Mouse (Mus musculus): ENCODE measurements around the gene Inpp5b. TPM values are rescaled to one million over a fixed set of nuclear protein-coding genes. Genes with fewer than 3 reads are reported as not detected.
"Not testable (repeated sequence)": the region's sequence is repeated elsewhere in the genome, so short reads cannot be mapped to it uniquely, and the experiment has no call there.

Gene Inpp5b
- polyA plus RNA-seq, 1 experiment from 2014 or later, result 34.0 TPM

- Histone ChIP-seq H3K27me3 (ENCODE audit: insufficient read depth, low read length) (no peaks in the 10 kb centered on the region), H3K9me3 (ENCODE audit: low read depth, low read length) (no peaks in the 10 kb centered on the region), H3K9ac (no peak overlapping the region), H3K4me3 (ENCODE audit: low read depth, low read length) (no peak overlapping the region), H3K27ac (ENCODE audit: low read depth) (peak overlapping the region; percentile 92), H3K36me3 (ENCODE audit: insufficient read depth) (peaks cover 17% of the 10 kb centered on the region; the same call in 1 of the 2 replicates), H3K4me1 (ENCODE audit: insufficient read depth) (peaks cover 48% of the 10 kb centered on the region), H3K4me2 (peak overlapping the region; percentile 46; the same call in 1 of the 2 replicates)
- ATAC-seq (ENCODE audit: insufficient read depth), result no peak
- no peak for TF ChIP-seq CTCF (IDR thresholded peaks at IDR 0.05; ENCODE audit: low read depth)
- 77% methylated on average over 23 of the region's 23 CpGs for WGBS
- no peak for DNase-seq
Observed at GRCm38 (mm10) chr4:124705661-124706269, 35.9 kb upstream of the Inpp5b start.

GRCm38 (mm10) chr4:124707381-124708199, 34.1 kb upstream of the Inpp5b start:
- not testable (repeated sequence) for H3K4me3 ChIP-seq (ENCODE audit: low read depth, low read length); ATAC-seq (ENCODE audit: insufficient read depth); H3K9ac ChIP-seq; H3K27me3 ChIP-seq (ENCODE audit: insufficient read depth, low read length); DNase-seq; H3K4me2 ChIP-seq; H3K9me3 ChIP-seq (ENCODE audit: low read depth, low read length)
- 85% methylated on average over 25 of the region's 25 CpGs for WGBS
- H3K27ac ChIP-seq (ENCODE audit: low read depth), result peak overlapping the region; percentile 92; the same call in 1 of the 2 replicates
- peaks cover 17% of the 10 kb centered on the region; the same call in 1 of the 2 replicates for H3K36me3 ChIP-seq (ENCODE audit: insufficient read depth)
- peaks cover 37% of the 10 kb centered on the region for H3K4me1 ChIP-seq (ENCODE audit: insufficient read depth)

- not testable (repeated sequence) for H3K9ac ChIP-seq; DNase-seq; H3K9me3 ChIP-seq (ENCODE audit: low read depth, low read length); ATAC-seq (ENCODE audit: insufficient read depth); H3K27me3 ChIP-seq (ENCODE audit: insufficient read depth, low read length)
- peaks cover 35% of the 10 kb centered on the region for H3K4me1 ChIP-seq (ENCODE audit: insufficient read depth)
- H3K4me2 ChIP-seq, result peak overlapping the region; percentile 65
- peak overlapping the region; percentile 30 for H3K4me3 ChIP-seq (ENCODE audit: low read depth, low read length)
- H3K27ac ChIP-seq (ENCODE audit: low read depth), result peak overlapping the region; percentile 92; the same call in 1 of the 2 replicates
- WGBS, result 13% methylated on average over 1 of the region's 1 CpGs
- H3K36me3 ChIP-seq (ENCODE audit: insufficient read depth), result peaks cover 17% of the 10 kb centered on the region; the same call in 1 of the 2 replicates
Observed at GRCm38 (mm10) chr4:124708200-124708517, 33.5 kb upstream of the Inpp5b start.

- DNase-seq (peak; percentile 98), ATAC-seq (ENCODE audit: insufficient read depth) (peak; percentile 88)
- WGBS, result 1% methylated on average over 41 of the region's 41 CpGs
- H3K4me3 ChIP-seq (ENCODE audit: low read depth, low read length), result peak overlapping the region; percentile 30
- H3K9ac ChIP-seq, result peak overlapping the region; percentile 28; the same call in 1 of the 2 replicates
- peak; percentile 43 for TF ChIP-seq CTCF (IDR thresholded peaks at IDR 0.05; ENCODE audit: low read depth)
- no peaks in the 10 kb centered on the region for H3K9me3 ChIP-seq (ENCODE audit: low read depth, low read length)
- peaks cover 29% of the 10 kb centered on the region for H3K4me1 ChIP-seq (ENCODE audit: insufficient read depth)
- H3K27me3 ChIP-seq (ENCODE audit: insufficient read depth, low read length), result no peaks in the 10 kb centered on the region
- peaks cover 17% of the 10 kb centered on the region; the same call in 1 of the 2 replicates for H3K36me3 ChIP-seq (ENCODE audit: insufficient read depth)
- H3K27ac ChIP-seq (ENCODE audit: low read depth), result peak overlapping the region; percentile 92
- peak overlapping the region; percentile 65 for H3K4me2 ChIP-seq
Observed at GRCm38 (mm10) chr4:124708518-124709477, 32.9 kb upstream of the Inpp5b start.

GRCm38 (mm10) chr4:124709961-124710446, 31.6 kb upstream of the Inpp5b start:
- Histone ChIP-seq H3K9me3 (ENCODE audit: low read depth, low read length) (no peaks in the 10 kb centered on the region), H3K27me3 (ENCODE audit: insufficient read depth, low read length) (no peaks in the 10 kb centered on the region), H3K4me1 (ENCODE audit: insufficient read depth) (peaks cover 19% of the 10 kb centered on the region), H3K36me3 (ENCODE audit: insufficient read depth) (peaks cover 17% of the 10 kb centered on the region; the same call in 1 of the 2 replicates), H3K4me2 (peak overlapping the region; percentile 65), H3K27ac (ENCODE audit: low read depth) (peak overlapping the region; percentile 92), H3K9ac (peak overlapping the region; percentile 20; the same call in 1 of the 2 replicates), H3K4me3 (ENCODE audit: low read depth, low read length) (peak overlapping the region; percentile 30)
- ATAC-seq (ENCODE audit: insufficient read depth) (no peak), DNase-seq (peak; percentile 58)
- no peak for TF ChIP-seq CTCF (IDR thresholded peaks at IDR 0.05; ENCODE audit: low read depth)
- 4% methylated on average over 18 of the region's 18 CpGs for WGBS

GRCm38 (mm10) chr4:124710776-124711291, 30.8 kb upstream of the Inpp5b start:
- no peak overlapping the region for H3K9ac ChIP-seq
- peak; percentile 81 for DNase-seq

More at GRCm38 (mm10) chr4:124710776-124711291, 30.8 kb upstream of the Inpp5b start:
- Histone ChIP-seq H3K27ac (ENCODE audit: low read depth) (no peak overlapping the region), H3K4me3 (ENCODE audit: low read depth, low read length) (no peak overlapping the region), H3K4me2 (no peak overlapping the region), H3K9me3 (ENCODE audit: low read depth, low read length) (no peaks in the 10 kb centered on the region), H3K36me3 (ENCODE audit: insufficient read depth) (peaks cover 13% of the 10 kb centered on the region; the same call in 1 of the 2 replicates), H3K4me1 (ENCODE audit: insufficient read depth) (peaks cover 15% of the 10 kb centered on the region; the same call in 1 of the 2 replicates), H3K27me3 (ENCODE audit: insufficient read depth, low read length) (no peaks in the 10 kb centered on the region)
- no peak for ATAC-seq (ENCODE audit: insufficient read depth)
- 12% methylated on average over 5 of the region's 5 CpGs for WGBS
- peak; percentile 69 for TF ChIP-seq CTCF (IDR thresholded peaks at IDR 0.05; ENCODE audit: low read depth)

Data from lung, embryonic 14.5 days (tissue).